Mouse (Mus musculus) liver, adult (tissue): ENCODE data around the gene Shc1.

Source experiments
- GATA4 ChIP-seq: IDR thresholded peaks from 2 replicates; pipeline ENCODE4 v1.6.1; 2014; ENCODE audit warnings: mild to moderate bottlenecking, low read length; ENCODE audit not compliant: insufficient replicate concordance

The Shc1 gene

DNA sequence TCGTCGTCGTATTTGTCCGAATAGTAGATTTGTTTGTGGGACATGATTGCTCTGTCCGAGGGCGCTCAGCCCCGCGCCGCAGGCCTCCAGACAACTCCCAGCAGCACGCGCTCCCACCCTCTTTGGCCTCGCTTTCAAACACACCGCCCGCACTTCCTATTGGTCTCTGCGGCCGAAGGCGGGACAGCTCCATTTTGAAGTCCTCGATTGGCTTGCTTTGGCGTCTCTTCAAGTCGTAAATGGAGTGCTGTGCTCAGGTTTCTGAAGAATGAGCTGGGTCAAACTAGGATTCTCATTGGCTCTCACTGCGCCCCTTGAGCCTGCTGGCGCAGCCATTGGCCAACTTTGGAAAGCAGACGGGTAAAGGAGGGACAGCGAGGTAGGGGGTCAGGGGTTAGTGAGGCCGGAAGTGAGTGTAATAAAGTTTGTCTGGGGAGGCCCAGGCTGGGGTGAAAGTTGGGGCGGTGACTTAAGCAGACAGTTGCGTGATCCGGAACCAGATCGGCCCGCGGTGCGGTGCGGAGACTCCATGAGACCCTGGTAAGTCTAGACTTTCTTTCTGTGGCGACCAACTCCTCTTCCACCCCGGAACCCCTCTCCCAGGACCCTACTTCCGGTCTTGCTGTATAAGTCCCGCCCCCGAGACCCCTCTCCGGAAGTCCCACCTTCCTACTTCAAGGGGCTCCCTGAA is at the start of gene Shc1, which contains the start of gene Cks1b:
Gene Shc1, plus strand, starts transcription at position 274 of the 691 bp plus-strand sequence.
Gene Cks1b, minus strand, starts transcription at position 214 of the 691 bp plus-strand sequence.
- no peak for TF ChIP-seq GATA4

DNA sequence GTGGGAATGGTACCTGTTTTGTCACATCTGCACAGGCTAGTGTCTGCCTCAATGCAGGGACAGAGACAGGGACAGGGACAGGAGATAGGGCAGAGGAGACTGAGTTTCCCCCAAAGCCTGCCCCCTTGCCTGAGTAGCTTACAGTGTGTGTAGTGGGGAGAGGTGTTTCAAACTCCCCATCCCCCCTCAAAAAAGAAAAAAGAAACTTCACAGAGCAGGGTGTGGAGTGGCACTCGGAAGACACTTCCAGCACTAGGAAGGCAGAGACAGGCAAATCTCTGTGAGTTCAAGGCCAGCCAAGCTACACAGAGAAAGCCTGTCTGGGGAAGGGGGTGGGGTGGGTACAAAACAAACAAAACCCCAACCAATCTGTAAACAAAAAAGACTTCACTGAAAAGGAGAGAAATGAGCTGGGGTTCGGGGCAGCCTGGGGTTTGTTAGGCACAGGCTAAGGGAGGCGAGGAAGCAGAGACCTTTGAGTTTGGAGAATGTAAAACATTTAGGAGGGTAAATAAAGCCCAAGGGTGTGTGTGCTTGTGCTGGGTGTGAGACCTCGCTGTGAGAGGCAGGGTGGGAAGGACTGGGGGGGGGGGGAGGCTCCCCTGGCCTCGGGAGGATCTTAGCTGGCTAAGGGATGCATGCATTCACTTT is 44.5 kb upstream of the Shc1 start:
- TF ChIP-seq GATA4, result no peak

DNA sequence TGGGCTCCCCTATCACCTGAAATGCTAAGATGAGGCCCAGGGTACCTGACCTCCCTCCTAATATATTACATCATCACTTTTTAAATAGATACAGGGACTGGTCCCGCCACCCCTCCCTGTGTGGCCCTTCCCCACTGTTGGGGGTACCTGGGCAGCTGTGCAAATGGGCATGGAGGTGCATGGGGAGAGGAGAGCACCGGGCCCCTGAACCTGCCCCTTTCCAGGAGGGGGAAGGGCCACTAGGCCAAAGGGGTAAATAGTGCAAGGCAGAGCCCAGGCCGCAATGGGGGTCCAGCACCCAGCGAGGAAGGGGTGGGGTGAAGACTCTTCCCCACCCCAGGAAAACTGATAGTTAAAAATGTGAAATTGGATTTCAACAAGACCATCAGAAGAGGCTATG is 40.4 kb upstream of the Shc1 start:
- no peak for TF ChIP-seq GATA4

DNA sequence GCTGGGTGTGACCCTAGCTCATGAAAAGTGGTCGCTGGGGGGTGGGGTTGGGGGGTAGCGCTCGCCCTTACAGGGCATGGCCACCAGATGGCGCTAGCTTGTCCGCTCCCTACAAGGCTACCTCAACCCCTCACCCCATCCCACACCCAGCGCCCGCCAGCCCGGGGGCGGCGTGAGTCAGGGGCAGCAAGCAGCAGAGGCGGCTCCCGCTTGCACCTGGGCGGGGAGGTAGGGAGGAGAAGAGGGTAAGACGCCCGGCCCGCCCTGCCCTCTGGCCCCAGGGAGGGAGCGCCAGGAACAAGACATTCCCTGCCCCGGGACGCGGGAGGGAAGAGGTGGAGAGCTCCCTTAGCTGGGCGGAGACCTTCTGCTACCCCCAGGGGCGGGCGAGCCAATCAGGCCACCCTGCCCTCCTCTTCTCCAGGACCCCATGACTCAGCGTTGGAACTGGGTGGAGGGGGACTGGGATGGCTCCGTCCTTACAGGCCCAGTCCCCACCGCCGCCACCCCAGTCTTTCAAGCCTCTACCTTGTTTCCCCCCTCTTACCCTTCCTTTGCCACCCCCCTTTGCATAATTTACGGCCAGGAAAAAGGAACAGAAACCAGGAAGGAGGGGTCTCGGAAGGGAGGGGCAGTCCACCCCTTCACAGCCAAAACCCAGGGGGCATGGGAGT is 39.7 kb upstream of the Shc1 start:
- no peak for TF ChIP-seq GATA4

DNA sequence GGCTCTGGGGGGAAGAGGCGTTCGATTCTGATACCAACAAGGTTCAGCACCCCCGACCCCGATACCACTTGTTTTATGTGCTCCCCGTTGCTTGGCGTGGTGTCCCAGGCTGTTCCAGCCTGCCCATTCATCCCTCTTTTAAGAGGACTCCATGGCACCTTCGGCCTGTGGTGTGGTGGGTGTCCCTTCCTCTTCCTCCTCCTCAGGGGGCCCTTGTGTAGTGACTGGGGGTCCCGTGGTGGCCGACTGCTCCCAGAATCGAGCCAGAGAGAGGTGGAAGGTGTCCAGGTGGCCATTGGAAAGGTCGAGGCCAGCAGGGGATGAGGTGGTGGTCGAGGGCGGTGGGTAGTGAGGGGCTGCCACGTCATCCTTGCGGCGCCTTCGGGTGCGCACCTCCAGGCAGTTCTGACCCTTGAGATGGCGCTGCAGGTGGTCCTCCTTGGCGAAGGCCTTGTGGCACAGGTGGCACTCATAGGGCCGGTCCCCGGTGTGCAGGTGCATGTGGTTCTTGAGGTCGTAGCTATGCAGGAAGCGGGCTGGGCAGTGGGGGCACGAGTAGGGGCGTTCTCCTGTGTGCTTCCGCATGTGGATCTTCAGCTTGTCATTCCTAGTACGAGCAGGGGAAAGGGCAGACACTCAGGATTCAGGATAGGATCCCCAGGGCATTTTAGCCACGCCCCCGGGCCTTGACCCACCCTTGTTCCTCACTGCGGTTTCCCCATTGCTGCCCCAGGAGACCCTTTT is 38.7 kb upstream of the Shc1 start:
- TF ChIP-seq GATA4, result no peak

DNA sequence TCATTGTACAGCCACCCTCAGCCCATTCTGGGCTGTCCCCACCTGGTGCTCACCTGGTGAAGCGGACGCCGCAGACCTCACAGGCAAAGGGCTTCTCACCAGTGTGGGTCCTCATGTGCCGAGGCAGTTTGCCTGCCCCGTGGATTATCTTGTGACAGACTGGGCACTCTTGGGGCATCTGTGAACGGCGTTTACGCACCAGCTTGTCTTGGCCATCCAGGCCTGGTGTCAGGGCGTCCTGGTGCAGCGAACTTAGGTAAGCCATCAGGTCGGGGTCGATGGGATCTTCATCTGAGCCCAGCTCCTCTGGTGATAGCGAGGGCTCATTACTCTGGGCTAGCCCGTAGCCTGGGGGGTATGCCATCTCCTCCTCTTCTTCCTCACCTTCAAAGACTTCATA is 38.0 kb upstream of the Shc1 start:
- no peak for TF ChIP-seq GATA4

DNA sequence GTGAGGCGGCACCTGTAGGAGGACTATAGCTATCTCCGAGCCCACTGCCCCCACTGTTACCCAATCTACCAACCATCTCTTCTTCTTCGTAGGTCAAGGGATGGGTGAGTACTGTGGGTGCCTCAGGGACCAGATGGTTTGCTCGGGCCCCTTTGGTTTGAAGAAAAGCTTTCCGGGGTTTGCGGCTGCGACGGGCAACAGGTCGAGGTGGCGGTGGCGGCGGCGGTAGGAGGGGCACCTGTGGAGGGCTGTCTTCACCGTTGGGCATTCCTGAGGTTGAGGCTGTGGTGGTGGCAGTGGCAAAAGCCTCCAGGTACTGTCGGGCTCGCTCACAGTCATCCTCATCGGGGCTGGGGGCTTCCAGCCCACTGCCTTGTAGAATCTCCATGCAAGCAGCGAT is 37.5 kb upstream of the Shc1 start:
- TF ChIP-seq GATA4, result no peak

DNA sequence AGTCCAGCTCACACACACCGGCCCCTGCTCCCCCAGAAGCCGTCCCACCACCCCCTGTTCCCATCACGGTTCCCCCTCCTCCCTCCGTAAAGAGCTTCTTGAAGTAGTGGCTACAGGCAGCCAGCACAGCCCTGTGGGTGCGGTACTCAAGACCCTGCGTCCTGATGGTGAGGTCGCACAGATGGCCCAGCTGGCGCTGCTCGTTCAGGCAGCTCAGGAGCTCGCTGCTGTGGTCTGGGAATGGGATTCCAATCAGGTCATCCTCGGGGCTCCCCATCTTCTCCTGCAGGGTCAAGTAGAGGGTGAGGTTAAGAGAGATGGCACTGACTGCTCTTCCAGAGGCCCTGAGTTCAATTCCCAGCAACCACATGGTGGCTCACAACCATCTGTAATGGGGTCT is 37.0 kb upstream of the Shc1 start:
- TF ChIP-seq GATA4, result no peak

DNA sequence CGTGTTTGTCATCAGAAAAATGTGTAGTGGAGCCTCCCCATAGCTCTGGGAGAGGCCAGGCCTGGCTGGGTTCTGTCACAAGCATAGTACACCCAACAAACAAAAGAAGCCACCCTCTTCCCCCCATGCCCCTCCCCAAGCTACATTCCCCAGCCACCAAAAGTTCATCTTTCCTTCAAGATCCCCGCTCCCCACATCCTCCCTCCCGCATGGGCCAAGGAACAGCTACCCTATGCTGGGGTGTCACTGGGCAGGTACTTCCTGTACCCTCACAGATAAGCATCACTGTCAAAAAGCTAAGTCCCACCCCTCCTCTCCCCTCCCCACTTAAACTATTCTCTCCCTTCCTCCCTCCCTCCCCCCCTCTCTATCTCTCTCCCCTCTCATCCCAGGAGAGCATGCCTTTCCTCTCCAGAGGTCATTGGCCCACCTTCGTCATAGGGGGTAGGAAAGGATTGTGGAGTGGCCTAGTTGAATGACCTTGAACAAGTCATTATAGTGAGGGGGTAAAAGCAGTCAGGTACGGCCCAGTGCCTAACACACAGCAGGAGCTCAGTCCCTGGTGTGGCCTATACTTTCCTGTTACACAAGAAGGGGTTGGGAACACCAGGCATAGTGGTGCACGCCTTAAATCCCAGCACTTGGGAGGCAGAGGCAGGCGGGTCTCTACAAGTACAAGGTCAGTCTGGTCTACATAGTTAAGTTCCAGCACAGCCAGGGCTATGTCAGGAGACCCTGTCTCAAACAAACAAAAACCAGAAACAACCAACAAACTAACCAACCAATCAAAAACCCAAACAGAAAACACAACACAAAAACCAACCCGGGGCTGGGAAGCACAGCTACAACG is 36.0 kb upstream of the Shc1 start:
- TF ChIP-seq GATA4, result no peak

DNA sequence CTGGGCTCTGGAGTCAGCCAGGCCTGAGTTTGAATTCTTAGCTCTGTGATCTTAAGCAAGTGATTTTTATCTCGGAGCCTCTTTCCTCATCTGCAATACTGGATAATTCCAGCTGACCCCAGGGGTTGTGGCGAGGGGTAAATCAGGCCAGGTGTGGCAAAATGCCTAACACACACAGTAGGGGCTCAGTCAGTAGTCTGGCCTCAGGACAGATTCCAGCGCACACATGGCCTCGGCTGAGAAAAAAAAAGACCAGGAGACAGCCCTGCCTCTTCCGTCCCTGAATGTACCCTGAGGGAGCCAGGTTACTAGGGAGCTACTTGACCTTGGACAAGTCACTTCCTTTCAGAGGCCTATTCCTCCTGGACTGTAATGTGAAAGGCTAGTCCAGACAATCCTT is 35.3 kb upstream of the Shc1 start:
- no peak for TF ChIP-seq GATA4

DNA sequence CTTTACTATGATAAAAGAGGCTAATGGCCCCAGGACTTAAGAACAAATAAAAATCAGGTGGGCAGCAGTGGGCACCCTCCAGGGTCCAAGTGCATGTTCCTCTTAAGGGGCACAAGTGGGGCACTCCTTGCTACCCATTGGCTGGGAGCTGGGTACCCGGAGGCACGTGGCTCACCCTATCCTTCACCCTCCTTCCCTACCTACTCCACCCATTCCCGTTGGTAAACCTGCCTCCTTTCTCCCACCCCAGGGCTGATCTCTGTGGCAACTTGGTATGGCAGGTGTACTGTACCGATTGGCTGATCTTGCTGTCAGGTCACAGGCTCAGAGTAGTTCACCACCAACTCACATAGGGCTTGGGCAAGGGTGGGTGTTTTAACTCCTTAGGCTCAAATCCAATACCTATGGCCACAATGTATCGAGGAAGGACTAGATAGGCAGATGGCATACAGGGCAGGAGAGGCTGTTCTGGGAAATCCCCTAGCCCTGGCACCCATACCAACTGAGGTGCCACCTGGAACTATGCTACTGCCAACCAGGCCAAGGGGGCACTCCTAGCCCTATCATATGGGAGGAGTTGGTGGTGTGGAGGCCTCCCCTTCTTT is 34.5 kb upstream of the Shc1 start:
- TF ChIP-seq GATA4, result no peak

DNA sequence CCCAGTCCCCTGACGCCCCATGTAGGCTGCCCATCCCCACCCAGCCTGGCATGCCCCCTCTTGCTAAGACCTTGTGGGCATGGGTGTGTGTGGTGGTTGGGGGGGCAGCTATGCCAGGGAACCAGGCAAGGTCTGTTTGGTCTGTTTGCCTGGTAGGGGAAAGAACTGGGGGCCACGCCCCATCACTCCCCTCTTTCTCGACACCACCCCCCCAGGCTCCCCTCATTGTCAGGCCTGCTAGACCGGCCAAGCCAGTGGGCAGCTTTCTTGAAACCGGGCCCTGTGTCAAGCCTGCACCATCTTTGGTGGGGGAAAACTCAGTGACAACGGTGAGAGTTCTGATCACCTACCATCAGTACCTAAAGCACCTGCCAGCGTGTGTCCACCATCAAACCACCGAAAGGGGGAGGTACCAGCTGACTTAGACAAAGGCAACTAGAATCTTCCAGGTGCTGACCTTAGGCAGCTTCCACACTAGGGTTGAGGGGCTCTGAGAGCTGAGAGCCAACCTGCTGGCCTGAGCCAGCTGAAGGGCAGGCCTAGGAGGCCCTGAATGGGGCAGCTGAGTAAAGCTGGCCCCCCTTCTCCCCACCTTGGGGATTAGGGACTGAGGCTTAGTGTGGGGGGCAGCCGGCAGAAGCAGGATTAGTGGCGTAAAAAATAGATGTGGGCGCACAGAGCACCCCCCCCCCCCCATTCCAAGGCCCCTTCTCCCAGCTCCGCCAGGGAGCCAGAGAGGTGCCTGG is 33.7 kb upstream of the Shc1 start:
- TF ChIP-seq GATA4, result no peak

DNA sequence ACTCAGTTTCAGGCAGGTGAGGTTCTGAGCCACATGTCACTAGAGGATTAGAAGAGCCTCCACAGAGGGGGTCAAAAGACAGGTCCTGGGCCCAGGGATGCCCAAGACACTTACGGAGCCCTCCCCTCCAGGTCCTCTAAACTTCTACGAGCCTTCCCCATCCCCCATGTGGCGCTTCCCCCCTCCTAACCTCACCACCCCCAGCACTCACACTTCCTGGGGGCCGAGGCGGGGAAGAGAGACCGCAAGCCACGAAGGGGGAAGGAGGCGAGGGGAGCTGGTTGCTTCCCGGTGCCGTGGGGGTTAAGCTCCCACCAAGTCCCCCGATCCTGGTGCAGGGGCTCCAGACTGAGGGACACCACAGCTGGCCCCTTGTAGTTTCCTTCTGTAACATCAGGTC is 32.8 kb upstream of the Shc1 start:
- no peak for TF ChIP-seq GATA4
